28 mouse cellular contexts compared by ENCODE assay signal in the genomic region with DNA sequence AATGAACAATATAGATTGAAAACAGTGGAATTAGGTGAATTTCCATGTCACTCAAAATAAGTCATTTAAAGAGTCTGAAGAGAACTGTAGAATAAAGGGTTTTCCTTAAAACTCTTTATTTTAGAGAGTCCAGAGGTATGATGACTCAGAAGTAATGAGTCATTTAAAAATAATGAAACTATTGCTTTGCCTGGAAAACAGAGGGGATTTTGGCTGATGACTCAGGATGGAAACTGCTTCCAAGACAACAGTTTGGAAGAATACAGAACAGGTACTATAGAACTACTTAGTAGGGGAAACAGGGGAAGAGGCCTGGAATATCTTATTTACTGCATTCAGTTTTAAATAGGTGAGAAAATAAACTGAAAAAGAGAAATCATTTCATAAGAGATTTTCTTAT. TPM values are rescaled to one million over a fixed set of nuclear protein-coding genes. Genes with fewer than 3 reads are reported as not detected.
DNase-seq lines count a peak whose midpoint lies in the region; ATAC-seq and TF ChIP-seq lines count a peak whose summit lies in the region.
"Had no signal": no experiment of that assay in that cellular context is flagged by ENCODE, and none has a peak within 500 bp of the region (broad histone marks: within the 10 kb centered on the region; RNA-seq: fewer than 3 reads in every experiment).

No protein-coding gene starts in this region.

- no peak overlapping the region for H3K9ac ChIP-seq in liver, postnatal 0 days (replicated peaks)
- no peak overlapping the region for H3K9ac ChIP-seq in stomach, postnatal 0 days (ENCODE audit: low read length)
- H3K9ac ChIP-seq: forebrain, postnatal 0 days; heart, embryonic 15.5 days; hindbrain, embryonic 14.5 days had no signal

- H3ac ChIP-seq in C2C12 (ENCODE audit: control insufficient read depth, insufficient read length, low read depth): no peak overlapping the region
- H3ac ChIP-seq in myocyte (ENCODE audit: control insufficient read depth, insufficient read length): no peak overlapping the region

- TF ChIP-seq CTCF in C2C12 (IDR thresholded peaks at IDR 0.05; ENCODE audit: control insufficient read depth, insufficient read depth, insufficient read length): no peak
- no peak for TF ChIP-seq CTCF in Patski (IDR thresholded peaks at IDR 0.05)
- TF ChIP-seq CTCF in liver, postnatal 0 days (IDR thresholded peaks at IDR 0.05; ENCODE audit: low read depth): no peak
- TF ChIP-seq CTCF in stomach, postnatal 0 days (IDR thresholded peaks at IDR 0.05; ENCODE audit: low read depth): no peak

- H3K4me3 ChIP-seq in C2C12 (ENCODE audit: insufficient read depth, poor library complexity, severe bottlenecking) (no peak overlapping the region), myocyte (no peak overlapping the region)
- H3K4me3 ChIP-seq in liver, postnatal 0 days (ENCODE audit: low read depth, low read length): no peak overlapping the region
- H3K4me3 ChIP-seq in stomach, postnatal 0 days (ENCODE audit: low read depth, low read length): no peak overlapping the region
- H3K4me3 ChIP-seq: gastrocnemius, adult 2 months; heart, embryonic 15.5 days had no signal

- DNase-seq in 3T3-L1 (ENCODE audit: low read depth, low spot score): peak; percentile 82
- no peak for DNase-seq in Patski (ENCODE audit: low read depth, low spot score)
- DNase-seq in liver, postnatal 0 days: no peak
- no peak for DNase-seq in stomach, postnatal 0 days (ENCODE audit: low spot score)
- no peak for DNase-seq in heart, postnatal 14 days
- DNase-seq: adrenal gland, adult 8-10 months; adrenal gland, postnatal 25 days; cerebellum, adult 18-20 months; cerebellum, adult 9-10 months; cerebellum, postnatal 14 days; forebrain, postnatal 0 days; gastrocnemius, adult 2 months; gastrocnemius, postnatal 14 days; heart, adult 11 months; heart, postnatal 10 days; heart, postnatal 4 days; kidney, adult 11 months; kidney, adult 8-10 months had no signal

- no peak overlapping the region for H3K4me2 ChIP-seq in myocyte (ENCODE audit: low read depth)
- H3K4me2 ChIP-seq in liver, postnatal 0 days (ENCODE audit: low read depth, low read length): no peak overlapping the region
- H3K4me2 ChIP-seq in stomach, postnatal 0 days (replicated peaks; ENCODE audit: low read depth): no peak overlapping the region
- H3K4me2 ChIP-seq: heart, embryonic 11.5 days; heart, embryonic 15.5 days; hindbrain, embryonic 14.5 days had no signal

- intact Hi-C loops in heart, postnatal 14 days (cut with DNase I): no loop called here

- no peaks in the 10 kb centered on the region for H3K9me3 ChIP-seq in liver, postnatal 0 days (ENCODE audit: low read length)
- no peaks in the 10 kb centered on the region for H3K9me3 ChIP-seq in stomach, postnatal 0 days (ENCODE audit: control insufficient read depth, low read length)
- H3K9me3 ChIP-seq: G1E; heart, embryonic 15.5 days had no signal

- CTCF ChIA-PET in Patski (lab: Charles Lee): no interaction called here

- ATAC-seq in Patski: peak; percentile 78
- no peak for ATAC-seq in liver, postnatal 0 days
- no peak for ATAC-seq in stomach, postnatal 0 days (ENCODE audit: low FRiP score, low TSS enrichment)
- ATAC-seq: forebrain, embryonic 14.5 days; forebrain, postnatal 0 days; hindbrain, postnatal 0 days; inflammation-experienced regulatory T-cells, adult 6 months had no signal

- POLR2A ChIA-PET in Patski (lab: Charles Lee): no interaction called here

- peaks cover 10% of the 10 kb centered on the region for H3K79me2 ChIP-seq in C2C12 (ENCODE audit: control insufficient read depth, insufficient read depth)
- H3K79me2 ChIP-seq in myocyte (ENCODE audit: control insufficient read depth, insufficient read depth): peaks cover 8% of the 10 kb centered on the region

- H3K36me3 ChIP-seq in C2C12 (ENCODE audit: control insufficient read depth, insufficient read depth): no peaks in the 10 kb centered on the region
- no peaks in the 10 kb centered on the region for H3K36me3 ChIP-seq in myocyte (ENCODE audit: control insufficient read depth, insufficient read depth)
- no peaks in the 10 kb centered on the region for H3K36me3 ChIP-seq in liver, postnatal 0 days (replicated peaks; ENCODE audit: insufficient read depth, low read length)
- no peaks in the 10 kb centered on the region for H3K36me3 ChIP-seq in stomach, postnatal 0 days (ENCODE audit: control insufficient read depth, insufficient read depth, low read length)
- H3K36me3 ChIP-seq: G1E; heart, embryonic 15.5 days had no signal

- H3K27ac ChIP-seq in liver, postnatal 0 days (ENCODE audit: low read depth): no peak overlapping the region
- no peak overlapping the region for H3K27ac ChIP-seq in stomach, postnatal 0 days (replicated peaks)
- H3K27ac ChIP-seq: gastrocnemius, adult 2 months; heart, embryonic 15.5 days; hindbrain, embryonic 14.5 days; hindbrain, postnatal 0 days had no signal

- no peaks in the 10 kb centered on the region for H3K79me3 ChIP-seq in C2C12 (ENCODE audit: low read depth)

- no peak for TF ChIP-seq POLR2A in myocyte (IDR thresholded peaks at IDR 0.05; ENCODE audit: insufficient read length, low read depth)

- H3K4me1 ChIP-seq in liver, postnatal 0 days (ENCODE audit: insufficient read depth): no peaks in the 10 kb centered on the region
- H3K4me1 ChIP-seq in stomach, postnatal 0 days (replicated peaks; ENCODE audit: control insufficient read depth, insufficient read depth): no peaks in the 10 kb centered on the region
- H3K4me1 ChIP-seq: heart, embryonic 15.5 days had no signal

- no peaks in the 10 kb centered on the region for H3K27me3 ChIP-seq in C2C12 (ENCODE audit: control insufficient read depth, insufficient read depth, insufficient read length)
- no peaks in the 10 kb centered on the region for H3K27me3 ChIP-seq in Patski
- H3K27me3 ChIP-seq in myocyte (ENCODE audit: control insufficient read depth, insufficient read depth, insufficient read length): no peaks in the 10 kb centered on the region
- H3K27me3 ChIP-seq in liver, postnatal 0 days (ENCODE audit: insufficient read depth, low read length): no peaks in the 10 kb centered on the region
- H3K27me3 ChIP-seq in stomach, postnatal 0 days (ENCODE audit: control insufficient read depth, insufficient read depth, low read length): no peaks in the 10 kb centered on the region
- H3K27me3 ChIP-seq: CH12.LX; heart, embryonic 15.5 days had no signal

- in situ Hi-C loops in Patski (cut with MboI; ENCODE audit: low pct_unique_long_range_greater_than_20kb): no loop called here

- no peak for TF ChIP-seq EP300 in liver, postnatal 0 days (IDR thresholded peaks at IDR 0.05; ENCODE audit: low read depth)
- TF ChIP-seq EP300 in stomach, postnatal 0 days (optimal IDR thresholded peaks at IDR 0.05): no peak

TF ChIP-seq in C2C12, 6 proteins besides CTCF, POLR2A, EP300 and RAD21:
- TF ChIP-seq MYOG (IDR thresholded peaks at IDR 0.05; ENCODE audit: control insufficient read depth, extremely low read depth, insufficient read length) (no peak), CEBPB (IDR thresholded peaks at IDR 0.05; ENCODE audit: low read depth) (no peak), FOSL1 (IDR thresholded peaks at IDR 0.05; ENCODE audit: insufficient read depth, low read length, poor library complexity, severe bottlenecking) (peak; percentile 91)
TF ChIP-seq in C2C12: peak in this region for 1.

TF ChIP-seq in myocyte, 11 proteins besides CTCF, POLR2A, EP300 and RAD21:
- TF ChIP-seq CEBPB (IDR thresholded peaks at IDR 0.05; ENCODE audit: insufficient read depth, poor library complexity, severe bottlenecking) (0 out of 2 replicates have a peak, but pooled peaks have one; percentile 23), TCF3 (IDR thresholded peaks at IDR 0.05; ENCODE audit: insufficient read length, low read depth) (no peak)
TF ChIP-seq in myocyte: peak in this region for 1.

RNA-seq across cellular contexts. Expression of a gene that starts 22.7 kb away (rescaled TPM):
- polyA plus RNA-seq in C2C12 (2012; fragmentation: generic; extraction: Trizol): 2.4 TPM
- polyA plus RNA-seq in Patski (2021): 42.2 TPM
- 6.0 TPM for polyA plus RNA-seq in myocyte (2012; fragmentation: generic; extraction: Trizol)
- 2.4 and 2.6 TPM in 2 replicates for polyA plus RNA-seq in liver, postnatal 0 days (2015; fragmentation: Nextera tagmentation; extraction: Ambion mirVana)
- 6.8 TPM in 2 replicates for polyA plus RNA-seq in stomach, postnatal 0 days (2015; fragmentation: Nextera tagmentation; extraction: Ambion mirVana)
- total RNA-seq in heart, postnatal 14 days (2021): 100 to 1,000 TPM; 201 to 214 TPM
- polyA plus RNA-seq: G1E had no signal
